Comparison of ENCODE assay signal across 10 mouse cellular contexts in genomic region chr17:73194575-73194974, GRCm38 (mm10).
A peak's percentile ranks its signal among the peaks of the same experiment; 100 is the strongest.
DNase-seq lines count a peak whose midpoint lies in the region; ATAC-seq lines count a peak whose summit lies in the region.
"Had no signal": no experiment of that assay in that cellular context is flagged by ENCODE, and none has a peak within 500 bp of the region (broad histone marks: within the 10 kb centered on the region; RNA-seq: fewer than 3 reads in every experiment).

No protein-coding gene starts in this region.

- no peaks in the 10 kb centered on the region for H3K9me3 ChIP-seq in heart, embryonic 12.5 days (replicated peaks)
- H3K9me3 ChIP-seq in intestine, embryonic 15.5 days = no peaks in the 10 kb centered on the region
- H3K9me3 ChIP-seq: liver, embryonic 12.5 days had no signal

- intact Hi-C loops in gastrocnemius, postnatal 14 days (cut with DNase I; ENCODE audit: low total_unique reads) = no loop called here

- no peak overlapping the region; the same call in 1 of the 2 replicates for H3K27ac ChIP-seq in heart, embryonic 12.5 days (ENCODE audit: poor library complexity, severe bottlenecking)
- no peak overlapping the region for H3K27ac ChIP-seq in intestine, embryonic 15.5 days
- H3K27ac ChIP-seq: liver, embryonic 12.5 days had no signal

- DNase-seq in heart, adult 9 months (ENCODE audit: low spot score in 2 of 2) = peak; percentile 54 to 56
- peak; percentile 83 for DNase-seq in adipocyte (ENCODE audit: low spot score)
- peak; percentile 40 for DNase-seq in gastrocnemius, postnatal 14 days
- peak; percentile 68 for DNase-seq in lung, postnatal 10 days
- DNase-seq in retina, embryonic 14.5 days (ENCODE audit: low spot score) = no peak
- DNase-seq: retina, postnatal 1 day had no signal

- H3K4me3 ChIP-seq in heart, embryonic 12.5 days = no peak overlapping the region
- H3K4me3 ChIP-seq in intestine, embryonic 15.5 days (replicated peaks) = no peak overlapping the region
- H3K4me3 ChIP-seq: liver, embryonic 12.5 days had no signal

- WGBS in heart, embryonic 12.5 days = 84% methylated on average over 6 of the region's 6 CpGs
- WGBS in intestine, embryonic 15.5 days = 94% methylated on average over 6 of the region's 6 CpGs

- H3K36me3 ChIP-seq in heart, embryonic 12.5 days = peaks cover 32% of the 10 kb centered on the region
- 0 out of 2 replicates have a peak, but pooled peaks cover 4% of the 10 kb centered on the region for H3K36me3 ChIP-seq in intestine, embryonic 15.5 days
- H3K36me3 ChIP-seq: liver, embryonic 12.5 days had no signal

- ATAC-seq in heart, embryonic 12.5 days (ENCODE audit: insufficient number of reproducible peaks, low FRiP score) = no peak
- ATAC-seq in CD4-positive, CD25-positive, alpha-beta regulatory T cell, adult 4 months = no peak
- ATAC-seq in intestine, embryonic 15.5 days = no peak
- ATAC-seq: liver, embryonic 12.5 days had no signal

- no peak overlapping the region for H3K9ac ChIP-seq in heart, embryonic 12.5 days
- H3K9ac ChIP-seq in intestine, embryonic 15.5 days = no peak overlapping the region
- H3K9ac ChIP-seq: liver, embryonic 12.5 days had no signal

- H3K27me3 ChIP-seq in heart, embryonic 12.5 days (replicated peaks) = no peaks in the 10 kb centered on the region
- H3K27me3 ChIP-seq in intestine, embryonic 15.5 days (replicated peaks) = no peaks in the 10 kb centered on the region
- H3K27me3 ChIP-seq: liver, embryonic 12.5 days had no signal

- H3K4me2 ChIP-seq in heart, embryonic 12.5 days = no peak overlapping the region
- H3K4me2 ChIP-seq in intestine, embryonic 15.5 days (replicated peaks) = no peak overlapping the region
- H3K4me2 ChIP-seq: liver, embryonic 12.5 days had no signal

- peaks cover 13% of the 10 kb centered on the region; the same call in 1 of the 2 replicates for H3K4me1 ChIP-seq in heart, embryonic 12.5 days (replicated peaks)
- H3K4me1 ChIP-seq in intestine, embryonic 15.5 days (replicated peaks) = no peaks in the 10 kb centered on the region
- H3K4me1 ChIP-seq: liver, embryonic 12.5 days had no signal
